Mouse (Mus musculus) adrenal gland, adult 8-10 months (tissue): Measurements from ENCODE around the gene Yes1. TPM values are rescaled to one million over a fixed set of nuclear protein-coding genes. Genes with fewer than 3 reads are reported as not detected.
A peak's percentile ranks its signal among the peaks of the same experiment; 100 is the strongest.
"Not testable (repeated sequence)": the region's sequence is repeated elsewhere in the genome, so short reads cannot be mapped to it uniquely, and the experiment has no call there.

Experiments
- DNase-seq: peaks from one replicate; pipeline ENCODE4 v3.0.0; 2022
- total RNA-seq, 4 experiments: library from RNA; stranded (reverse); gene quantifications; 2 replicates each; pipeline ENCODE4 v1.2.4; 2022

Yes1 gene
- total RNA-seq, 4 experiments from 2014 or later = 38.1 to 49.1 (median 43.7) TPM

- DNase-seq = no peak
These were observed 100.5 kb downstream of the Yes1 start for GRCm38 (mm10) chr5:32711485-32711884.

- DNase-seq = no peak
These were observed 101.5 kb downstream of the Yes1 start for GRCm38 (mm10) chr5:32712221-32713041.

- DNase-seq = no peak
These were observed 102.2 kb downstream of the Yes1 start for GRCm38 (mm10) chr5:32713042-32713702.

- DNase-seq = peak; percentile 89
These were observed 102.9 kb downstream of the Yes1 start for GRCm38 (mm10) chr5:32713703-32714467.

DNA sequence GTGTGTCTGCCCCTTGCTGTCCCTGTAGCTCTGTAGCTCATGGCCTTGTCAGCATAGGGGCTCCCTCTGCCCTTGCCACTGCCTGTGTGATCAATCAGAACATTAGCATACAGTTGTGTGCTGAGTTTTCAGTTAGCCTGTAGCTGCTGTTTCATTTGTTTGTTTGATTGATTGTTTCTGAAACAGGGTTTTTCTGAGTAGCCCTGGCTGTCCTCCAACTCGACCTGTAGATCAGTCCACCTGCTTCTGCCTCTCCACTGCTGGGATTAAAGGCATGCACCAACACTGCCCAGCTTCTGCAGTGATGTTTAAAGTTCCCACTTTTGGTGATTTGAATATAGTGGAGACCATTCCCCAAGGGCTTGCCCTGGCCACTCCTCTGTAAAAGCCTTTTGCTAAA, 106.8 kb downstream of the Yes1 start:
- DNase-seq = no peak

- DNase-seq = no peak
These were observed 107.9 kb downstream of the Yes1 start for GRCm38 (mm10) chr5:32718916-32719315.

- no peak for DNase-seq
These were observed 109.4 kb downstream of the Yes1 start for GRCm38 (mm10) chr5:32720416-32720815.

- no peak for DNase-seq
These were observed 110.3 kb downstream of the Yes1 start for GRCm38 (mm10) chr5:32721316-32721715.

GRCm38 (mm10) chr5:32722263-32722662, 111.3 kb downstream of the Yes1 start:
- DNase-seq = no peak

DNA sequence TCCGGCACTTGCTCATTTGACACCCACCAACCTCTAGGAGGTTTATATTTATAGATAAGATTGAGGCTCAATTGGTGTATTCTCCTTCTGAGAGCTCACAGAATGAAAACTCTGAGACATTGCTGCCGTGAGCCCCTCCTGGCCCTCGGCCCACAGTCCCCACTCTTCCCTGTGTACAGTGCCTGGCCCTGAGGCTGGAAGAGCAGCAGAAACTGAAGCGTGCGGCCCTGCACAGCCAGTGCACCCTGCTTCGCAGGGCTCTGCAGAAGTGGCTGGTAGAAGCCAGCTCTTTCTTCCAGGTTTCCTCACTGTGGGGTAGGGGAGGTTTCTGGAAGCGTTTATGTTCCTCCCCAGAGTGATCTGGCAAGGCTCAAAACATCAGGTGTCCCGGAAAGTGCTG, 111.7 kb downstream of the Yes1 start:
- DNase-seq = not testable (repeated sequence)

GRCm38 (mm10) chr5:32723981-32724380, 113.0 kb downstream of the Yes1 start:
- no peak for DNase-seq

DNA sequence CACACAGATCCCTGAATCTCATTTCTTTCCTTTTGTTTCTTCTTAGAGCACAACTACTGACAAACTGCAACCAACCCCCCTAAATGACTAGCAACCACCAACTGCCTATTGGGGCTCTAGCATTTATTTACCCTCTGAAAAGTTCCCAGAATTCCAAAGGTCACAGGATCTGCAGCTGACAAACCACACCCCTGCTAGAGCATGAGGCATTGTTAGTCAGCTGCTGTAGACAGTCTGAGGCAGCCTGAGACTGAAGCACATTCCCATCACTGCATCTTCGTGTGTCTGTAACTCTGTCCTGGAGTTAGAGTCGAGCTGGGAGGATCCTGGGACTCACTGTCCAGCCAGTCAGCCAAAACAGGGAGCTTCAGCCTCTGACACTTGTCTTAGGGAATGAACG, 114.4 kb downstream of the Yes1 start:
- DNase-seq = not testable (repeated sequence)

DNA sequence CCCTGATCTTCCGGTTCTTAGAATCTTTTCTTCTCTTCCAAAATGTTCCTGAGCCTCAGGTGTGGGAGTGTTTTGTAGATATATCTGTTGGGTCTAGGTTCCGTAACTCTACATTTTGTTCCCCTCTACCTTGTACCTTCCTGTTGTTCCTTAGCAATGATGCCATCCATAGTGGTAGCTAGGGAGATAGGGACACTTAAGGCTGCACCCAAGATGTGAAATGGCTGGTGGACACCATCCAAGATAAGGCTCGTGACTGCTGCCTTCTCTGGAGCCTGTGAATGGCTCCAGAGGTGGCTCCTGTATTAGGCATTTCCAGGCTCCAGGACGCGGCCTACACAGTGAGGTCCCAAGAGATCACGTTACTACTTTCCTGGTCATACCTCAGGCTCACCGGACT, 117.3 kb downstream of the Yes1 start:
- DNase-seq = no peak

GRCm38 (mm10) chr5:32728851-32729250, 117.9 kb downstream of the Yes1 start:
- no peak for DNase-seq

DNA sequence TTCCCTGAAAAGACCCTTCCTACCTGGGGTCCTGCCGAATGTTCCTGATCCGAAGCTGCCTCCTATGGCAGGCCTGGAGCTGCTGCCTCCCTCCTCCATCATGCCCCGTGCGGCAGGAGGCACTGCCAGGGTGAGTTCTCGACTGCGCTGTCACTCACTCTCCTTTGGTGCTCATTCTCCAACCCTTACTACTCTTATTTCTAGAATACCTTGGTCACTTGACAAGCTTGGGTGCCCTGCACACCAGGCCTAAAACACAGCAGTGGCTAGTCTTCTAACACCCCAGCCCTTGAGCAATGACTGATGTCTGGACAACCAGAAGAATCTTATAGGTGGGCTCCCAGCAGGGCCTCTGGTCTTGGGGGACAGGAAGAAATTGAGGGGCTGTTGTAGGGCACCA, 122.9 kb downstream of the Yes1 start:
- DNase-seq = not testable (repeated sequence)

- no peak for DNase-seq
These were observed 124.8 kb downstream of the Yes1 start for GRCm38 (mm10) chr5:32735779-32736178.

Other genes starting within 250 kb of the Yes1 start
- 100 to 1,000 TPM; 307 to 478 (median 386) TPM for gene Ppp1cb, start 152.3 kb upstream of the Yes1 start, total RNA-seq
- 10 to 100 TPM; 71.1 to 84.8 (median 73.5) TPM for gene Pisd, start 174.5 kb downstream of the Yes1 start, total RNA-seq
- gene Gm20671, start 215.9 kb downstream of the Yes1 start, total RNA-seq = not detected
- gene Prr14l, start 243.1 kb downstream of the Yes1 start, total RNA-seq = 10 to 100 TPM; 31.5 to 40.2 (median 37.0) TPM